Mouse (Mus musculus): ENCODE data around the gene Blm. TPM values are rescaled to one million over a fixed set of nuclear protein-coding genes. Genes with fewer than 3 reads are reported as not detected.

Gene Blm
- total and polyA plus RNA-seq, 3 experiments: 24.1 to 56.2 (median 36.4) TPM

DNA sequence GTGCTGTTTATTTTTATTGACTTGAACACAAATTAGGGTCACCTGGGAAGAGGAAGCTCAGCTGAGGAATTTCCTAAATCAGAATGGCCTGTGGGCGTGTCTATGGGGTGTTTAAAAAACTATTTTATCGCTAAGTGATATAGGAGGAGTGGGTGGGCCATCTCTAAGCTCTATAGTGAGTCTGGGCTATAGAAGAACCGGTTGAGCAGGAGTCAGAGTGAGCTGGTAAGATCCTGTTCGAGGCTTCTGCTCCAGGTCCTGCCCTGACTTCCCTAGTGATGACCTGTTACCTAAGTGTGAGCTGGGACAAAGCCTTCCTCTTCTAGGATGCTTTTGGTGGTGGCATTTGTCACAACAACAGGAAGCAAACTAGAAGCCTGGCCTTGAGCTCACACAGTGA lies 94.2 kb downstream of the Blm start:
- dilution Hi-C loops (cut with MboI; ENCODE audit: extremely low pct_ligation_motif_present, extremely low pct_unique_long_range_greater_than_20kb, low sequenced_read_pairs): no loop called here
- H3K36me3 ChIP-seq (replicated peaks in 1 of 2; ENCODE audit: control insufficient read depth in 1 of 2, insufficient read depth in 1 of 2, low read length in 1 of 2): no peaks in the 10 kb centered on the region
- no peak overlapping the region for H3K4me2 ChIP-seq (ENCODE audit: insufficient read depth, low read depth, poor library complexity, severe bottlenecking)
- DNase-seq (ENCODE audit: extremely low read depth): no peak
- H3K9me3 ChIP-seq (replicated peaks; ENCODE audit: low read length): no peaks in the 10 kb centered on the region
- H3K79me2 ChIP-seq (replicated peaks; ENCODE audit: control insufficient read depth, extremely low read depth, insufficient read depth, poor library complexity, severe bottlenecking): no peaks in the 10 kb centered on the region
- in situ Hi-C loops (cut with MboI; ENCODE audit: low pct_ligation_motif_present, low pct_unique_long_range_greater_than_20kb, low sequenced_read_pairs): loop anchor here (5.0 kb wide), 1 partner anchor 33 kb away; the partner anchor contains the start of gene Furin
- no peak overlapping the region for H3K9ac ChIP-seq (ENCODE audit: insufficient read depth, low read depth)
- H3K27me3 ChIP-seq (replicated peaks): no peaks in the 10 kb centered on the region
- no peak overlapping the region for H3K27ac ChIP-seq (ENCODE audit: insufficient read depth, low read depth)
- H3K4me3 ChIP-seq (replicated peaks in 1 of 3; ENCODE audit: low read depth in 2 of 3, low read length in 2 of 3, poor library complexity in 1 of 3): no peak overlapping the region
- peaks cover 0 to 16% of the 10 kb centered on the region in 2 experiments; a peak in 2 of 4 replicates for H3K4me1 ChIP-seq (ENCODE audit: control insufficient read depth in 1 of 2, insufficient read depth in 2 of 2)
- TF ChIP-seq POLR2AphosphoS2 (IDR thresholded peaks at IDR 0.05; ENCODE audit: low read depth, low read length): no peak
- no peak for TF ChIP-seq IRF4 (IDR thresholded peaks at IDR 0.05; ENCODE audit: low read depth, low read length)
- TF ChIP-seq HCFC1 (IDR thresholded peaks at IDR 0.05; ENCODE audit: low read depth, low read length): no peak
- TF ChIP-seq EP300 (IDR thresholded peaks at IDR 0.05; ENCODE audit: low read length): no peak
- TF ChIP-seq SIN3A (IDR thresholded peaks at IDR 0.05; ENCODE audit: low read length): no peak
- TF ChIP-seq MEF2A (IDR thresholded peaks at IDR 0.05; ENCODE audit: borderline replicate concordance, low read depth, low read length): no peak
- no peak for TF ChIP-seq MAX (IDR thresholded peaks at IDR 0.05; ENCODE audit: low read length)
- no peak for TF ChIP-seq NELFE (IDR thresholded peaks at IDR 0.05; ENCODE audit: low read depth, low read length)

DNA sequence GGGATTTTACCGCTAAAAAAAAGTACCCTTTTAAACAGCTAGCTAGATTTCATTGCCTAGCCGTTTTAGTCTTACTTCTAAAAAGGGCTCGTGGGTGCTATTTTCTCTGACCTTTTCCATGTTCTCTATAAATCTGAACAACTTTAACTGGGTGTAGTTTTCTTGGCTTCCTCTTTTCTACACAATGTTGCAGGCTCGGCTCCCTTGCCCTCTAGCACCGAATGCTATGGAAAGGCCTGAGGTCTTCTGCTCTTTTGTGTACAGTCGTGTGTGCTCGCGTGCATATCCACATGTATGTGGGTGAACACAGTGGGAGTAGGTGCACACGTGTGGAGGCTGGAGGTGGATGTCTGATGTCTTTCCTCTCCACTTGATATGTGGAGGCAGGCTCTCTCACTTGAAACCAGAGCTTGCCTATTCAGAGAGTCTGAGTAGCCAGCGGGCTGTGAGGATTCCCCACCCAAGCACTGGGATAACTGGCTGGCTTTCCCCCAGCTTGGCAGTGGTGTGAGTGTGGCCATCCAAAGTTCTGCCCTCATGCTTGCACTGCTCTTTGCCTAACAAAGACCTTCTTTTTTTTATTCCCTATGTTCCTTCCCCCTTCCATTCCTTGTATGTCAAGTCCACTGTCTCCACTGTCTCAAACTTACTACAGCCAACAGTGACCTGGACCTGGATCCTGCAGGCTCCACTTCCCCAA lies 95.0 kb downstream of the Blm start:
- DNase-seq (ENCODE audit: extremely low read depth): no peak
- H3K27me3 ChIP-seq (replicated peaks): no peaks in the 10 kb centered on the region
- H3K9ac ChIP-seq (ENCODE audit: insufficient read depth, low read depth): no peak overlapping the region
- in situ Hi-C loops (cut with MboI; ENCODE audit: low pct_ligation_motif_present, low pct_unique_long_range_greater_than_20kb, low sequenced_read_pairs) (loop anchor here (5.0 kb wide), 1 partner anchor 33 kb away; the partner anchor contains the start of gene Furin), dilution Hi-C loops (cut with MboI; ENCODE audit: extremely low pct_ligation_motif_present, extremely low pct_unique_long_range_greater_than_20kb, low sequenced_read_pairs) (no loop called here)
- no peaks in the 10 kb centered on the region for H3K36me3 ChIP-seq (replicated peaks in 1 of 2; ENCODE audit: control insufficient read depth in 1 of 2, insufficient read depth in 1 of 2, low read length in 1 of 2)
- no peaks in the 10 kb centered on the region for H3K9me3 ChIP-seq (replicated peaks; ENCODE audit: low read length)
- no peak overlapping the region for H3K27ac ChIP-seq (ENCODE audit: insufficient read depth, low read depth)
- H3K4me1 ChIP-seq (ENCODE audit: control insufficient read depth in 1 of 2, insufficient read depth in 2 of 2): peaks cover 0 to 9% of the 10 kb centered on the region in 2 experiments; a peak in 2 of 4 replicates
- TF ChIP-seq PAX5 (IDR thresholded peaks at IDR 0.05; ENCODE audit: low read length) (no peak), E2F4 (IDR thresholded peaks at IDR 0.05; ENCODE audit: insufficient replicate concordance, low read depth, low read length) (no peak), BHLHE40 (IDR thresholded peaks at IDR 0.05; ENCODE audit: low read depth, low read length) (no peak), USF2 (conservative IDR thresholded peaks at IDR 0.05; ENCODE audit: low read depth, low read length) (no peak), ZKSCAN1 (IDR thresholded peaks at IDR 0.05; ENCODE audit: borderline replicate concordance, low read depth, low read length) (no peak), MEF2A (IDR thresholded peaks at IDR 0.05; ENCODE audit: borderline replicate concordance, low read depth, low read length) (no peak), ZC3H11A (IDR thresholded peaks at IDR 0.05; ENCODE audit: low read depth, low read length) (no peak), ELF1 (IDR thresholded peaks at IDR 0.05; ENCODE audit: low read depth, low read length) (no peak), JUND (conservative IDR thresholded peaks at IDR 0.05; ENCODE audit: low read depth, low read length) (no peak), MXI1 (IDR thresholded peaks at IDR 0.05; ENCODE audit: low read depth, low read length) (no peak), HCFC1 (IDR thresholded peaks at IDR 0.05; ENCODE audit: low read depth, low read length) (no peak), MAZ (IDR thresholded peaks at IDR 0.05; ENCODE audit: low read depth, low read length) (no peak), MAFK (IDR thresholded peaks at IDR 0.05; ENCODE audit: insufficient replicate concordance, low read length) (no peak), SMC3 (IDR thresholded peaks at IDR 0.05; ENCODE audit: low read depth, low read length) (no peak)
- no peaks in the 10 kb centered on the region for H3K79me2 ChIP-seq (replicated peaks; ENCODE audit: control insufficient read depth, extremely low read depth, insufficient read depth, poor library complexity, severe bottlenecking)
- H3K4me3 ChIP-seq (replicated peaks in 1 of 3; ENCODE audit: low read depth in 2 of 3, low read length in 2 of 3, poor library complexity in 1 of 3): no peak overlapping the region
- H3K4me2 ChIP-seq (ENCODE audit: insufficient read depth, low read depth, poor library complexity, severe bottlenecking): no peak overlapping the region

Data from CH12.LX (cell line).